Mouse (Mus musculus) heart, postnatal 36 days (tissue): ENCODE data around the gene Slfn1. TPM values are rescaled to one million over a fixed set of nuclear protein-coding genes. Genes with fewer than 3 reads are reported as not detected.

Experiments
- total RNA-seq, 2 experiments: library from RNA; stranded (reverse); gene quantifications; 2 replicates each; pipeline ENCODE4 v1.2.3; 2021

Gene Slfn1
- total RNA-seq, 2 experiments from 2014 or later: 0.17 to 0.41 TPM

Other genes with a start within 250 kb of the Slfn1 start
- gene Rffl, start 245.6 kb upstream of the Slfn1 start, total RNA-seq: 1 to 10 TPM; 5.6 to 6.6 TPM
- 10 to 100 TPM in 1 of 2 experiments, 1 to 10 TPM in 1; 9.0 to 10.6 TPM for gene Rad51d, start 226.2 kb upstream of the Slfn1 start, total RNA-seq
- not detected for gene Fndc8, start 224.7 kb upstream of the Slfn1 start, total RNA-seq
- 10 to 100 TPM; 11.3 to 13.3 TPM for gene Nle1, start 208.4 kb upstream of the Slfn1 start, total RNA-seq
- gene Unc45b, start 206.3 kb upstream of the Slfn1 start, total RNA-seq: 100 to 1,000 TPM; 182 to 201 TPM
- gene Slfn5, start 165.5 kb upstream of the Slfn1 start, total RNA-seq: 10 to 100 TPM; 62.8 to 83.5 TPM
- 1 to 10 TPM in 1 of 2 experiments, under 1 TPM in 1; 0.92 to 1.4 TPM for gene Slfn9, start 125.0 kb upstream of the Slfn1 start, total RNA-seq
- gene Slfn8, start 96.0 kb upstream of the Slfn1 start, total RNA-seq: 1 to 10 TPM in 1 of 2 experiments, under 1 TPM in 1; 0.56 to 1.5 TPM
- 1 to 10 TPM; 3.9 to 6.2 TPM for gene Slfn2, start 51.7 kb upstream of the Slfn1 start, total RNA-seq
- gene Slfn4, start 58.3 kb downstream of the Slfn1 start, total RNA-seq: under 1 TPM; 0.17 to 0.19 TPM
- 1 to 10 TPM; 3.1 to 4.1 TPM for gene Slfn3, start 74.5 kb downstream of the Slfn1 start, total RNA-seq
- gene Slfn14, start 169.9 kb downstream of the Slfn1 start, total RNA-seq: under 1 TPM; 0.11 TPM
- 10 to 100 TPM; 44.9 to 46.1 TPM for gene Ap2b1, start 182.2 kb downstream of the Slfn1 start, total RNA-seq
- 10 to 100 TPM in 1 of 2 experiments, 1 to 10 TPM in 1; 7.9 to 11.8 TPM for gene Pex12, start 185.7 kb downstream of the Slfn1 start, total RNA-seq